8 mouse cellular contexts compared by ENCODE assay signal in genomic region chr9:108452911-108453310, GRCm38 (mm10). TPM values are rescaled to one million over a fixed set of nuclear protein-coding genes. Genes with fewer than 3 reads are reported as not detected.
DNase-seq lines count a peak whose midpoint lies in the region; ATAC-seq and TF ChIP-seq lines count a peak whose summit lies in the region.

No protein-coding gene starts in this region.

- DNase-seq in frontal cortex, postnatal 14 days (ENCODE audit: low spot score in 2 of 2) = no peak
- no peak for DNase-seq in CH12.LX (ENCODE audit: extremely low read depth)
- no peak for DNase-seq in hindbrain, embryonic 10.5 days (ENCODE audit: low spot score)
- no peak for DNase-seq in retina, embryonic 14.5 days (ENCODE audit: low spot score)
- no peak for DNase-seq in ovary, postnatal 14 days (ENCODE audit: low spot score)
- no peak for DNase-seq in urinary bladder, adult 2 months (ENCODE audit: low spot score)

- no peak for TF ChIP-seq RAD21 in CH12.LX (IDR thresholded peaks at IDR 0.05; ENCODE audit: low read depth, low read length)

- peaks cover 0 to 13% of the 10 kb centered on the region in 2 experiments; a peak in 3 of 4 replicates for H3K4me1 ChIP-seq in CH12.LX (ENCODE audit: control insufficient read depth in 1 of 2, insufficient read depth in 2 of 2)
- H3K4me1 ChIP-seq in hindbrain, embryonic 10.5 days (replicated peaks) = peaks cover 53% of the 10 kb centered on the region
- H3K4me1 ChIP-seq in megakaryocyte, embryonic 14.5 days = peaks cover 47% of the 10 kb centered on the region

- H3K36me3 ChIP-seq in CH12.LX (replicated peaks in 1 of 2; ENCODE audit: control insufficient read depth in 1 of 2, insufficient read depth in 1 of 2, low read length in 1 of 2) = no peaks in the 10 kb centered on the region
- peaks cover 13% of the 10 kb centered on the region for H3K36me3 ChIP-seq in hindbrain, embryonic 10.5 days
- no peaks in the 10 kb centered on the region for H3K36me3 ChIP-seq in megakaryocyte, embryonic 14.5 days (replicated peaks; ENCODE audit: low read length)

- H3K79me2 ChIP-seq in CH12.LX (replicated peaks; ENCODE audit: control insufficient read depth, extremely low read depth, insufficient read depth, poor library complexity, severe bottlenecking) = no peaks in the 10 kb centered on the region

- H3K27ac ChIP-seq in CH12.LX (ENCODE audit: insufficient read depth, low read depth) = no peak overlapping the region
- H3K27ac ChIP-seq in hindbrain, embryonic 10.5 days = peak overlapping the region; percentile 87

- peaks cover 9% of the 10 kb centered on the region for H3K27me3 ChIP-seq in CH12.LX (replicated peaks)
- peaks cover 12% of the 10 kb centered on the region for H3K27me3 ChIP-seq in hindbrain, embryonic 10.5 days (ENCODE audit: insufficient read depth, poor library complexity, severe bottlenecking)
- H3K27me3 ChIP-seq in megakaryocyte, embryonic 14.5 days (replicated peaks) = peaks cover 39% of the 10 kb centered on the region

- H3K9ac ChIP-seq in CH12.LX (ENCODE audit: insufficient read depth, low read depth) = peak overlapping the region; percentile 34

- TF ChIP-seq EP300 in CH12.LX (IDR thresholded peaks at IDR 0.05; ENCODE audit: low read length) = no peak

- in situ Hi-C loops in CH12.LX (cut with MboI; ENCODE audit: low pct_ligation_motif_present, low pct_unique_long_range_greater_than_20kb, low sequenced_read_pairs) = no loop called here

- 55% methylated on average over 6 of the region's 6 CpGs for WGBS in hindbrain, embryonic 10.5 days

- dilution Hi-C loops in CH12.LX (cut with MboI; ENCODE audit: extremely low pct_ligation_motif_present, extremely low pct_unique_long_range_greater_than_20kb, low sequenced_read_pairs) = no loop called here

- H3K4me2 ChIP-seq in CH12.LX (ENCODE audit: insufficient read depth, low read depth, poor library complexity, severe bottlenecking) = no peak overlapping the region

- TF ChIP-seq CTCF in CH12.LX (conservative IDR thresholded peaks at IDR 0.05 in 1 of 2, IDR thresholded peaks at IDR 0.05 in 1 of 2; ENCODE audit: low read depth in 2 of 2, low read length in 2 of 2) = no peak

- ATAC-seq in frontal cortex, adult (ENCODE audit: low TSS enrichment) = peak; percentile 18

- H3K9me3 ChIP-seq in CH12.LX (replicated peaks; ENCODE audit: low read length) = no peaks in the 10 kb centered on the region
- H3K9me3 ChIP-seq in hindbrain, embryonic 10.5 days = no peaks in the 10 kb centered on the region
- H3K9me3 ChIP-seq in megakaryocyte, embryonic 14.5 days = 0 out of 2 replicates have a peak, but pooled peaks cover 3% of the 10 kb centered on the region

- TF ChIP-seq POLR2A in CH12.LX (IDR thresholded peaks at IDR 0.05; ENCODE audit: low read depth, low read length) = no peak

- no peak overlapping the region for H3K4me3 ChIP-seq in CH12.LX (replicated peaks in 1 of 3; ENCODE audit: low read depth in 2 of 3, low read length in 2 of 3, poor library complexity in 1 of 3)
- H3K4me3 ChIP-seq in hindbrain, embryonic 10.5 days = peak overlapping the region; percentile 65
- H3K4me3 ChIP-seq in megakaryocyte, embryonic 14.5 days (replicated peaks) = peak overlapping the region; percentile 91

TF ChIP-seq in CH12.LX, 34 proteins besides CTCF, POLR2A, EP300 and RAD21:
- TF ChIP-seq TBP (conservative IDR thresholded peaks at IDR 0.05; ENCODE audit: low read depth, low read length) = 0 out of 2 replicates have a peak, but pooled peaks have one; percentile 6
- no peak for TF ChIP-seq POLR2AphosphoS2 (IDR thresholded peaks at IDR 0.05; ENCODE audit: low read depth, low read length)
- TF ChIP-seq E2F4 (IDR thresholded peaks at IDR 0.05; ENCODE audit: insufficient replicate concordance, low read depth, low read length) = no peak
- no peak for TF ChIP-seq JUND (conservative IDR thresholded peaks at IDR 0.05; ENCODE audit: low read depth, low read length)
- TF ChIP-seq SIN3A (IDR thresholded peaks at IDR 0.05; ENCODE audit: low read length) = 0 out of 2 replicates have a peak, but pooled peaks have one; percentile 7

RNA-seq across cellular contexts. Expression of gene Ccdc71, which starts 7.4 kb away (rescaled TPM):
- total RNA-seq in CH12.LX (2012; rRNA removed) = 16.1 and 19.3 TPM in 2 replicates
- total RNA-seq in CH12.LX (2014; rRNA removed) = 13.0 and 14.5 TPM in 2 replicates
- 29.0 and 33.0 TPM in 2 replicates for polyA plus RNA-seq in CH12.LX (2012; ENCODE audit: insufficient read length, low read depth)
- polyA plus RNA-seq in hindbrain, embryonic 10.5 days (2016; fragmentation: Nextera tagmentation; extraction: Ambion mirVana) = 56.1 and 56.9 TPM in 2 replicates
- polyA plus RNA-seq in megakaryocyte, embryonic 14.5 days (2012; ENCODE audit: insufficient read depth, low replicate concordance) = 16.0 and 16.9 TPM in 2 replicates
- 24.5 and 25.9 TPM in 2 replicates for polyA plus RNA-seq in urinary bladder, adult 2 months (2012; rRNA removed)

RNA-seq across cellular contexts. Expression of gene Klhdc8b, which starts 8.5 kb away (rescaled TPM):
- total RNA-seq in CH12.LX (2012; rRNA removed) = 3.1 and 3.5 TPM in 2 replicates
- 1.9 and 2.6 TPM in 2 replicates for total RNA-seq in CH12.LX (2014; rRNA removed)
- polyA plus RNA-seq in CH12.LX (2012; ENCODE audit: insufficient read length, low read depth) = 3.4 and 5.2 TPM in 2 replicates
- polyA plus RNA-seq in hindbrain, embryonic 10.5 days (2016; fragmentation: Nextera tagmentation; extraction: Ambion mirVana) = 29.5 and 41.3 TPM in 2 replicates
- 3.8 and 6.5 TPM in 2 replicates for polyA plus RNA-seq in megakaryocyte, embryonic 14.5 days (2012; ENCODE audit: insufficient read depth, low replicate concordance)
- polyA plus RNA-seq in urinary bladder, adult 2 months (2012; rRNA removed) = 83.4 and 103 TPM in 2 replicates

RNA-seq across cellular contexts. Expression of gene BC048562, which starts 16.6 kb away (rescaled TPM):
- total RNA-seq in CH12.LX (2012; rRNA removed) (not detected in 2 replicates), CH12.LX (2014; rRNA removed) (not detected in 2 replicates)
- not detected in 2 replicates for polyA plus RNA-seq in CH12.LX (2012; ENCODE audit: insufficient read length, low read depth)
- polyA plus RNA-seq in hindbrain, embryonic 10.5 days (2016; fragmentation: Nextera tagmentation; extraction: Ambion mirVana) = not detected in 2 replicates
- polyA plus RNA-seq in megakaryocyte, embryonic 14.5 days (2012; ENCODE audit: insufficient read depth, low replicate concordance) = not detected in 2 replicates
- polyA plus RNA-seq in urinary bladder, adult 2 months (2012; rRNA removed) = not detected in 2 replicates

RNA-seq across cellular contexts. Expression of gene Ccdc36, which starts 24.6 kb away (rescaled TPM):
- total RNA-seq in CH12.LX (2012; rRNA removed) (0.04 TPM in 2 replicates), CH12.LX (2014; rRNA removed) (0.13 and 0.20 TPM in 2 replicates)
- polyA plus RNA-seq in CH12.LX (2012; ENCODE audit: insufficient read length, low read depth) = 0.13 TPM in 1 of 2 replicates, not detected in the other
- 1.0 and 1.2 TPM in 2 replicates for polyA plus RNA-seq in hindbrain, embryonic 10.5 days (2016; fragmentation: Nextera tagmentation; extraction: Ambion mirVana)
- not detected in 2 replicates for polyA plus RNA-seq in megakaryocyte, embryonic 14.5 days (2012; ENCODE audit: insufficient read depth, low replicate concordance)
- 0.06 TPM in 2 replicates for polyA plus RNA-seq in urinary bladder, adult 2 months (2012; rRNA removed)

RNA-seq across cellular contexts. Expression of gene Lamb2, which starts 26.6 kb away (rescaled TPM):
- 0.08 and 0.89 TPM in 2 replicates for total RNA-seq in CH12.LX (2012; rRNA removed)
- 0.04 TPM in 1 of 2 replicates, not detected in the other for total RNA-seq in CH12.LX (2014; rRNA removed)
- polyA plus RNA-seq in CH12.LX (2012; ENCODE audit: insufficient read length, low read depth) = 0.11 and 0.17 TPM in 2 replicates
- 40.8 and 41.0 TPM in 2 replicates for polyA plus RNA-seq in hindbrain, embryonic 10.5 days (2016; fragmentation: Nextera tagmentation; extraction: Ambion mirVana)
- 0.04 TPM in 1 of 2 replicates, not detected in the other for polyA plus RNA-seq in megakaryocyte, embryonic 14.5 days (2012; ENCODE audit: insufficient read depth, low replicate concordance)
- 147 and 181 TPM in 2 replicates for polyA plus RNA-seq in urinary bladder, adult 2 months (2012; rRNA removed)

Comparison
In these comparisons a context has a peak if more than half of its experiments do, and no peak if none do; other contexts are left out.
1. H3K4me3 ChIP-seq: peak in hindbrain, embryonic 10.5 days (single experiment) and megakaryocyte, embryonic 14.5 days (single experiment); none in CH12.LX (0 of 3).